Mouse (Mus musculus): ENCODE data around the gene Gon7. TPM values are rescaled to one million over a fixed set of nuclear protein-coding genes. Genes with fewer than 3 reads are reported as not detected.

The Gon7 gene
- polyA plus RNA-seq, 1 experiment, result 11.8 TPM

GRCm38 (mm10) chr12:102743036-102743588, 14.5 kb downstream of the Gon7 start:
- no peak for DNase-seq (ENCODE audit: low spot score)

GRCm38 (mm10) chr12:102742056-102742455, 15.5 kb downstream of the Gon7 start:
- no peak for DNase-seq (ENCODE audit: low spot score)

GRCm38 (mm10) chr12:102740285-102740684, 17.3 kb downstream of the Gon7 start:
- no peak for DNase-seq (ENCODE audit: low spot score)

GRCm38 (mm10) chr12:102739096-102739495, 18.5 kb downstream of the Gon7 start:
- no peak for DNase-seq (ENCODE audit: low spot score)

- no peak for DNase-seq (ENCODE audit: low spot score)
Observed at GRCm38 (mm10) chr12:102733381-102733780, 24.2 kb downstream of the Gon7 start.

- no peak for DNase-seq (ENCODE audit: low spot score)
Observed at GRCm38 (mm10) chr12:102730798-102731619, 26.6 kb downstream of the Gon7 start.

- no peak for DNase-seq (ENCODE audit: low spot score)
Observed at GRCm38 (mm10) chr12:102729855-102730797, 27.5 kb downstream of the Gon7 start.

- DNase-seq (ENCODE audit: low spot score), result no peak
Observed at GRCm38 (mm10) chr12:102725761-102726175, 31.8 kb downstream of the Gon7 start.

GRCm38 (mm10) chr12:102725146-102725545, 32.5 kb downstream of the Gon7 start:
- no peak for DNase-seq (ENCODE audit: low spot score)

- DNase-seq (ENCODE audit: low spot score), result no peak
Observed at GRCm38 (mm10) chr12:102723861-102724260, 33.7 kb downstream of the Gon7 start.

- DNase-seq (ENCODE audit: low spot score), result no peak
Observed at GRCm38 (mm10) chr12:102722966-102723365, 34.6 kb downstream of the Gon7 start.

- DNase-seq (ENCODE audit: low spot score), result no peak
Observed at GRCm38 (mm10) chr12:102722451-102722850, 35.2 kb downstream of the Gon7 start.

GRCm38 (mm10) chr12:102719552-102720315, 37.9 kb downstream of the Gon7 start:
- no peak for DNase-seq (ENCODE audit: low spot score)

- DNase-seq (ENCODE audit: low spot score), result no peak
Observed at GRCm38 (mm10) chr12:102714654-102715395, 42.8 kb downstream of the Gon7 start.

GRCm38 (mm10) chr12:102714116-102714515, 43.5 kb downstream of the Gon7 start:
- DNase-seq (ENCODE audit: low spot score), result no peak

GRCm38 (mm10) chr12:102713153-102713865, 44.3 kb downstream of the Gon7 start:
- DNase-seq (ENCODE audit: low spot score), result no peak

GRCm38 (mm10) chr12:102710851-102711375, 46.7 kb downstream of the Gon7 start:
- DNase-seq (ENCODE audit: low spot score), result no peak

GRCm38 (mm10) chr12:102709896-102710295, 47.7 kb downstream of the Gon7 start:
- DNase-seq (ENCODE audit: low spot score), result no peak

GRCm38 (mm10) chr12:102708220-102708619, 49.4 kb downstream of the Gon7 start:
- no peak for DNase-seq (ENCODE audit: low spot score)

Data from urinary bladder, adult 2 months (tissue).